Mouse (Mus musculus) heart, adult 2 months (tissue): ENCODE results near the gene Tbr1.

ENCODE experiments used
- EP300 ChIP-seq: fragments of 200-500 bp; IDR thresholded peaks from 2 replicates; pipeline ENCODE4 v1.6.1; 2011; ENCODE audit warnings: low read depth, low read length, control low read depth; ENCODE audit not compliant: insufficient read depth
- POLR2A ChIP-seq: fragments of 200-500 bp; IDR thresholded peaks from 2 replicates; pipeline ENCODE4 v1.6.1; 2011; ENCODE audit warnings: mild to moderate bottlenecking, low read depth, low read length, control low read depth; ENCODE audit not compliant: insufficient read depth

DNA sequence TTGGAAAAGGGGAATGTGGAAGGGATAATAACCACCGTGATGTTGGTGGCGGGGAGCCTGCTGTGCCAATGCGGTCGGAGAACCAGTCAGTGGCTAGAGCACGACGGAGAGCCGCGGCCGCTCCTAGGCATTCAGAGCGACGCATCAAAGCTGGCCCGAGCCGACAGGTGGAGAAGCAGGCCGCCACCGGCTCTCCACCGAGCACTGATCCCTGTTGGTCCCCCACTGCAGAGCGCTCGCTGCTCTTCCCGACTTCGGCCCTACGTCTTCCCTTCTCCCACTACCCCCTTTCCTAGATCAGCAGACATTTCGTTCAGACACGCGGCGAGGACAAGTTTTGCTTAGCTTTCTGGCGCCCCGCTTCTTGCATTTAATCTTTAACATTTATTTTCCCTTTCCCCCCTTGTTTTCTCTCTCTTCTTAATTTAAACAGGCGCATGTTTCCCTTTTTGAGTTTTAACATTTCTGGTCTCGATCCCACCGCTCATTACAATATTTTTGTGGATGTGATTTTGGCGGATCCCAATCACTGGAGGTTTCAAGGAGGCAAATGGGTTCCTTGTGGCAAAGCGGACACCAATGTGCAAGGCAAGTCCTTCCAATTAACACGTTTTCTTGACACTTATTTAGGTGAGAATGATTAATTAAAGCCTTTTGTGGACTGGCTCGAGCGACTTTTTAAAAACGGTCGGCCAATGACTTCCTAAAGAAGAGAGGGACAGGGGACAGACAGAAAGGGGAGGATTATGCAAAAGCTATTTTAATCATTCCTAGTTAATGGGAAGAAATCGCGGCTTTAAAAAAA is 3.0 kb downstream of the Tbr1 start:
- no peak for TF ChIP-seq POLR2A
- TF ChIP-seq EP300 = no peak
